Mouse (Mus musculus) neural tube, embryonic 11.5 days (tissue): ENCODE results near the gene Clmp. TPM values are rescaled to one million over a fixed set of nuclear protein-coding genes. Genes with fewer than 3 reads are reported as not detected.

Source experiments
- ATAC-seq: fragments of 200-750 bp; cut with Nextera tagmentation; 2 replicates; pipeline ENCODE4 v1.8.0; 2017; ENCODE audit warnings: moderate number of reproducible peaks, mild to moderate bottlenecking, moderate TSS enrichment, moderate library complexity; ENCODE audit not compliant: insufficient read depth, low FRiP score, low TSS enrichment
- DNase-seq: peaks from one replicate; pipeline ENCODE4 v3.0.0-alpha.2; 2015; ENCODE audit warnings: low spot score
- H3K27ac ChIP-seq: fragments of 300-500 bp; sonication (generic); 2 replicates; pipeline ENCODE4 v1.5.1; 2014; ENCODE audit warnings: low read depth, mild to moderate bottlenecking, low read length
- H3K27me3 ChIP-seq: fragments of 300-500 bp; sonication (generic); 2 replicates; pipeline ENCODE4 v1.6.1; 2014; ENCODE audit warnings: mild to moderate bottlenecking, low read length, mixed read lengths; ENCODE audit not compliant: control insufficient read depth, insufficient read depth
- H3K36me3 ChIP-seq: fragments of 300-500 bp; sonication (generic); 2 replicates; pipeline ENCODE4 v1.6.1; 2014; ENCODE audit warnings: mild to moderate bottlenecking, low read length, moderate library complexity, mixed read lengths; ENCODE audit not compliant: control insufficient read depth, insufficient read depth
- H3K4me1 ChIP-seq: fragments of 300-500 bp; sonication (generic); 2 replicates; pipeline ENCODE4 v1.6.1; 2014; ENCODE audit warnings: low read length, mixed read lengths; ENCODE audit not compliant: control insufficient read depth, insufficient read depth
- H3K4me2 ChIP-seq: fragments of 300-500 bp; sonication (generic); 2 replicates; pipeline ENCODE4 v1.6.1; 2014; ENCODE audit warnings: low read depth, mild to moderate bottlenecking, moderate library complexity
- H3K4me3 ChIP-seq: fragments of 300-500 bp; sonication (generic); 2 replicates; pipeline ENCODE4 v1.5.1; 2014; ENCODE audit warnings: low read depth, low read length
- H3K9ac ChIP-seq: fragments of 300-500 bp; sonication (generic); 2 replicates; pipeline ENCODE4 v1.6.1; 2014; ENCODE audit warnings: mild to moderate bottlenecking, low read length
- H3K9me3 ChIP-seq: fragments of 300-500 bp; sonication (generic); 2 replicates; pipeline ENCODE4 v1.6.1; 2016; ENCODE audit warnings: low read length; ENCODE audit not compliant: control insufficient read depth
- WGBS: fragments of 180-500 bp; shearing (Covaris S2); extraction: QIAGEN DNeasy Blood & Tissue Kit; methylation state at CpG from one replicate; pipeline ENCODE4 v1.1.7; 2014; 5-methylcytosine and 5-hydroxymethylcytosine counted together
- polyA plus RNA-seq: library from polyadenylated mRNA; unstranded; fragments of >200 nt; fragmentation: Nextera tagmentation; extraction: Ambion mirVana; gene quantifications from 2 replicates; pipeline ENCODE4 v1.2.1, GENCODE M21; 2014

Clmp gene
- polyA plus RNA-seq, 1 experiment from 2014 or later: 46.9 TPM

GRCm38 (mm10) chr9:40794926-40795325 is 109.2 kb downstream of the Clmp start:
- Histone ChIP-seq H3K27me3 (no peaks in the 10 kb centered on the region), H3K9ac (no peak overlapping the region), H3K4me2 (no peak overlapping the region), H3K9me3 (no peaks in the 10 kb centered on the region), H3K27ac (no peak overlapping the region), H3K36me3 (no peaks in the 10 kb centered on the region), H3K4me1 (peaks cover 5% of the 10 kb centered on the region), H3K4me3 (no peak overlapping the region)
- ATAC-seq (no peak), DNase-seq (no peak)
- WGBS: 67% methylated on average over 5 of the region's 5 CpGs

- Histone ChIP-seq H3K4me1 (peaks cover 5% of the 10 kb centered on the region), H3K4me2 (no peak overlapping the region), H3K27ac (no peak overlapping the region), H3K27me3 (no peaks in the 10 kb centered on the region), H3K9ac (no peak overlapping the region), H3K36me3 (no peaks in the 10 kb centered on the region), H3K4me3 (no peak overlapping the region), H3K9me3 (no peaks in the 10 kb centered on the region)
- ATAC-seq: no peak
- DNase-seq: no peak
- WGBS: 85% methylated on average over 2 of the region's 2 CpGs
Observed at GRCm38 (mm10) chr9:40795562-40795961, 109.8 kb downstream of the Clmp start.

- no peak overlapping the region for H3K4me3 ChIP-seq
- no peaks in the 10 kb centered on the region for H3K27me3 ChIP-seq
- H3K4me2 ChIP-seq: no peak overlapping the region
- no peaks in the 10 kb centered on the region for H3K9me3 ChIP-seq
- H3K4me1 ChIP-seq: peaks cover 5% of the 10 kb centered on the region
- no peak overlapping the region for H3K9ac ChIP-seq
- WGBS: 80% methylated on average over 4 of the region's 4 CpGs
- H3K36me3 ChIP-seq: no peaks in the 10 kb centered on the region
- DNase-seq (no peak), ATAC-seq (no peak)
- H3K27ac ChIP-seq: no peak overlapping the region
Observed at GRCm38 (mm10) chr9:40796054-40796453, 110.3 kb downstream of the Clmp start.

GRCm38 (mm10) chr9:40798247-40798960 is 112.6 kb downstream of the Clmp start:
- Histone ChIP-seq H3K4me1 (peaks cover 5% of the 10 kb centered on the region), H3K4me3 (no peak overlapping the region), H3K9ac (no peak overlapping the region), H3K9me3 (no peaks in the 10 kb centered on the region), H3K36me3 (0 out of 2 replicates have a peak, but pooled peaks cover under 1% of the 10 kb centered on the region), H3K27me3 (no peaks in the 10 kb centered on the region), H3K4me2 (no peak overlapping the region), H3K27ac (no peak overlapping the region)
- 84% methylated on average over 9 of the region's 9 CpGs for WGBS
- DNase-seq (no peak), ATAC-seq (no peak)

GRCm38 (mm10) chr9:40799112-40799511 is 113.3 kb downstream of the Clmp start:
- Histone ChIP-seq H3K4me2 (no peak overlapping the region; the same call in 1 of the 2 replicates), H3K9me3 (no peaks in the 10 kb centered on the region), H3K27ac (peak overlapping the region; percentile 87), H3K36me3 (peaks cover 4% of the 10 kb centered on the region; the same call in 1 of the 2 replicates), H3K4me3 (no peak overlapping the region), H3K27me3 (no peaks in the 10 kb centered on the region), H3K9ac (peak overlapping the region; percentile 12; the same call in 1 of the 2 replicates), H3K4me1 (peaks cover 5% of the 10 kb centered on the region)
- no peak for ATAC-seq
- DNase-seq: no peak
- WGBS: 39% methylated on average over 3 of the region's 3 CpGs

GRCm38 (mm10) chr9:40799837-40800501 is 114.2 kb downstream of the Clmp start:
- H3K9me3 ChIP-seq: no peaks in the 10 kb centered on the region
- no peaks in the 10 kb centered on the region for H3K27me3 ChIP-seq
- 2% methylated on average over 30 of the region's 30 CpGs for WGBS
- peak overlapping the region; percentile 91 for H3K4me3 ChIP-seq
- peak overlapping the region; percentile 87 for H3K27ac ChIP-seq
- peak overlapping the region; percentile 41 for H3K4me2 ChIP-seq
- peaks cover 4% of the 10 kb centered on the region; the same call in 1 of the 2 replicates for H3K36me3 ChIP-seq
- DNase-seq: peak; percentile 83
- H3K4me1 ChIP-seq: peaks cover 5% of the 10 kb centered on the region
- H3K9ac ChIP-seq: peak overlapping the region; percentile 79
- ATAC-seq: peak; percentile 55

- no peaks in the 10 kb centered on the region for H3K27me3 ChIP-seq
- peak; percentile 97 for ATAC-seq
- H3K4me3 ChIP-seq: peak within 1 kb of the TSS; percentile 91
- no peaks in the 10 kb centered on the region for H3K9me3 ChIP-seq
- peaks cover 7% of the 10 kb centered on the region; the same call in 1 of the 2 replicates for H3K36me3 ChIP-seq
- peak within 1 kb of the TSS; percentile 99 for H3K9ac ChIP-seq
- peaks cover 7% of the 10 kb centered on the region for H3K4me1 ChIP-seq
- WGBS: under 1% methylated on average over 74 of the region's 83 CpGs
- DNase-seq: peak; percentile 100
- peak within 1 kb of the TSS; percentile 80 for H3K4me2 ChIP-seq
- H3K27ac ChIP-seq: peak within 1 kb of the TSS; percentile 87
Observed at GRCm38 (mm10) chr9:40800675-40801612, 115.2 kb downstream of the Clmp start, which contains the start of gene Hspa8. Gene Hspa8 (plus strand): TSS chr9:40800984.
